Mouse (Mus musculus) heart, postnatal 0 days (tissue): Measurements from ENCODE around the gene Ikzf2.

Source experiments
- CTCF ChIP-seq: IDR thresholded peaks from 2 replicates; pipeline ENCODE4 v1.5.1; 2016; ENCODE audit warnings: antibody characterized with exemption, control low read depth, low read depth
- EP300 ChIP-seq: IDR thresholded peaks from 2 replicates; pipeline ENCODE4 v1.6.1; 2016; ENCODE audit warnings: antibody characterized with exemption, low read depth

DNA sequence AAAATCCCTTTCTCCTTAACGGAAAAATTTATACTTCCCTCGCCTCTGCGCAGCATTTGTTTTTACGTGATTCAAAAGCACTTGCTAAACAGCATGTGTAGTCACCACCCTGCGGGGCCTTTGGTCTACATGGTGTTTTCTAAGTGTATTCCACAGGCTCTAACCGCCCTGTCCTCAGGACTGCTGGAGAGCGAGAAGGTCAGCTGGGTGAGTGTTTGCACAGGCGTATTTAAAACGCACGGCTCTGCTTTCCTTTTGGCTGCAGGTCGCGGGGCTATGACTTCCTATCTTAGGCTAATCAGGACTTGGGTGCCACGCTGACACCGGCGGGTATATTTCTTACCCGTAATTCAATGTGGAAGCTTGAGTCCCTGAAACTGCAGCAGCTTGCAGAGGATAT lies 30.1 kb downstream of the Ikzf2 start:
- TF ChIP-seq CTCF (no peak), EP300 (no peak)
